Mouse (Mus musculus) kidney, postnatal 0 days (tissue): ENCODE results near the gene Sf3b6. TPM values are rescaled to one million over a fixed set of nuclear protein-coding genes. Genes with fewer than 3 reads are reported as not detected.

Experiments
- ATAC-seq: fragments of 200-750 bp; cut with Nextera tagmentation; replicated peaks from 2 replicates; pipeline ENCODE4 v1.8.0; 2017; ENCODE audit warnings: low read depth, moderate number of reproducible peaks, moderate TSS enrichment, moderate library complexity; ENCODE audit not compliant: low FRiP score
- DNase-seq: peaks from one replicate; pipeline ENCODE4 v3.0.0-alpha.2; 2016; ENCODE audit warnings: low spot score
- H3K27ac ChIP-seq: fragments of 300-500 bp; sonication (generic); 2 replicates; pipeline ENCODE4 v1.5.1; 2014; ENCODE audit warnings: mild to moderate bottlenecking
- H3K27me3 ChIP-seq: fragments of 300-500 bp; sonication (generic); 2 replicates; pipeline ENCODE4 v1.6.1; 2014; ENCODE audit warnings: low read length, mixed read lengths; ENCODE audit not compliant: insufficient read depth
- H3K36me3 ChIP-seq: fragments of 300-500 bp; sonication (generic); 2 replicates; pipeline ENCODE4 v1.6.1; 2014; ENCODE audit warnings: low read length, mixed read lengths; ENCODE audit not compliant: insufficient read depth
- H3K4me1 ChIP-seq: fragments of 300-500 bp; sonication (generic); replicated peaks from 2 replicates; pipeline ENCODE4 v1.6.1; 2014; ENCODE audit warnings: antibody characterized with exemption, low read length, mixed read lengths; ENCODE audit not compliant: insufficient read depth
- H3K4me2 ChIP-seq: fragments of 300-500 bp; sonication (generic); 2 replicates; pipeline ENCODE4 v1.6.1; 2014; ENCODE audit warnings: mild to moderate bottlenecking, low read length, moderate library complexity, mixed read lengths
- H3K4me3 ChIP-seq: fragments of 300-500 bp; sonication (generic); replicated peaks from 2 replicates; pipeline ENCODE4 v1.5.1; 2014; ENCODE audit warnings: low read depth, low read length
- H3K9ac ChIP-seq: fragments of 300-500 bp; sonication (generic); 2 replicates; pipeline ENCODE4 v1.6.1; 2014; ENCODE audit warnings: low read depth, low read length
- H3K9me3 ChIP-seq: fragments of 300-500 bp; sonication (generic); replicated peaks from 2 replicates; pipeline ENCODE4 v1.6.1; 2016; ENCODE audit warnings: low read length, inconsistent platforms, mixed read lengths
- CTCF ChIP-seq: IDR thresholded peaks from 2 replicates; pipeline ENCODE4 v1.5.1; 2016; ENCODE audit warnings: antibody characterized with exemption, low read depth, mild to moderate bottlenecking, moderate library complexity
- WGBS: fragments of 180-500 bp; shearing (Covaris S2); extraction: QIAGEN DNeasy Blood & Tissue Kit; methylation state at CpG from one replicate; pipeline ENCODE4 v1.1.7; 2014; 5-methylcytosine and 5-hydroxymethylcytosine counted together
- polyA plus RNA-seq: library from polyadenylated mRNA; unstranded; fragments of >200 nt; fragmentation: Nextera tagmentation; extraction: Ambion mirVana; gene quantifications from 2 replicates; pipeline ENCODE4 v1.2.1, GENCODE M21; 2015

Sf3b6 gene
- polyA plus RNA-seq, 1 experiment from 2014 or later = 389 TPM

DNA sequence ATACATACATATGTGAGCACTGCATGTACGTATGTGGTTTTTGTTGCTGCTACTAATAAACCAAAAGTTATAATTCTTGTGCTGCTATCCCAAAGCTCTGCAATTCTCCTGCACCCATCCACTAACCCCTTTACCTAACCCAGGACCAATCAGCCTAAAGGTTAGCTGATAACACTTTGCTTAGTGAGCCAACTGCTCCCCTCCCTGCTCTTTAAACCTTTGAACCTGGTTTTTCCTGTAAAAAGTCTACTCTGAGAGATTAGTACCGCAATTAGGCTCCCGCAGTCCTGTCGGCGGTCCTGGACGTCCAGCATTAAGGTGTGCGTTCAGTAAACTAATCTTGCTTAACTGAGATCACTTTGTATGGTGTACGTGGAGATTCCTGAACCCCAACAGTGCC is 58.3 kb downstream of the Sf3b6 start:
- Histone ChIP-seq H3K27ac (no peak overlapping the region), H3K27me3 (no peaks in the 10 kb centered on the region), H3K4me3 (no peak overlapping the region), H3K36me3 (0 out of 2 replicates have a peak, but pooled peaks cover 6% of the 10 kb centered on the region), H3K4me1 (0 out of 2 replicates have a peak, but pooled peaks cover 5% of the 10 kb centered on the region), H3K4me2 (no peak overlapping the region), H3K9me3 (no peaks in the 10 kb centered on the region), H3K9ac (no peak overlapping the region)
- WGBS = 85% methylated on average over 8 of the region's 8 CpGs
- ATAC-seq = no peak
- no peak for TF ChIP-seq CTCF
- DNase-seq = no peak

Other genes starting within 250 kb of the Sf3b6 start
- 33.2 and 35.7 TPM in 2 replicates for gene Itsn2, start 224.9 kb upstream of the Sf3b6 start, polyA plus RNA-seq
- not detected in 2 replicates for gene Gm3625, start 224.6 kb upstream of the Sf3b6 start, polyA plus RNA-seq
- gene Fam228a, start 79.1 kb upstream of the Sf3b6 start, polyA plus RNA-seq = 0.12 and 0.18 TPM in 2 replicates
- gene Pfn4, start 48.5 kb upstream of the Sf3b6 start, polyA plus RNA-seq = 4.2 and 5.2 TPM in 2 replicates
- gene Fam228b, start 48.3 kb upstream of the Sf3b6 start, polyA plus RNA-seq = 1.8 and 3.8 TPM in 2 replicates
- 7.6 and 8.8 TPM in 2 replicates for gene Fkbp1b, start 24.0 kb downstream of the Sf3b6 start, polyA plus RNA-seq
- 15.1 and 15.6 TPM in 2 replicates for gene Wdcp, start 25.8 kb downstream of the Sf3b6 start, polyA plus RNA-seq
- gene Mfsd2b, start 56.8 kb downstream of the Sf3b6 start, polyA plus RNA-seq = 0.38 and 0.41 TPM in 2 replicates
- 30.2 and 34.9 TPM in 2 replicates for gene Ubxn2a, start 90.2 kb downstream of the Sf3b6 start, polyA plus RNA-seq
- 7.4 and 8.6 TPM in 2 replicates for gene Atad2b, start 99.8 kb downstream of the Sf3b6 start, polyA plus RNA-seq